Mouse (Mus musculus) embryonic facial prominence, embryonic 13.5 days (tissue): ENCODE data around the gene Pax2. TPM values are rescaled to one million over a fixed set of nuclear protein-coding genes. Genes with fewer than 3 reads are reported as not detected.

Experiments used
- ATAC-seq: fragments of 200-750 bp; cut with Nextera tagmentation; 2 replicates; pipeline ENCODE4 v1.8.0; 2017; ENCODE audit warnings: low read depth; ENCODE audit not compliant: insufficient number of reproducible peaks, insufficient read depth, low FRiP score, low TSS enrichment
- H3K27ac ChIP-seq: fragments of 300-500 bp; sonication (generic); 2 replicates; pipeline ENCODE4 v1.5.1; 2015; ENCODE audit warnings: moderate library complexity, mild to moderate bottlenecking, inconsistent platforms
- H3K27me3 ChIP-seq: fragments of 300-500 bp; sonication (generic); 2 replicates; pipeline ENCODE4 v1.6.1; 2015; ENCODE audit warnings: mild to moderate bottlenecking, inconsistent platforms
- H3K36me3 ChIP-seq: fragments of 300-500 bp; sonication (generic); 2 replicates; pipeline ENCODE4 v1.6.1; 2015; ENCODE audit warnings: mild to moderate bottlenecking, inconsistent platforms
- H3K4me1 ChIP-seq: fragments of 300-500 bp; sonication (generic); 2 replicates; pipeline ENCODE4 v1.6.1; 2015; ENCODE audit warnings: inconsistent platforms
- H3K4me2 ChIP-seq: fragments of 300-500 bp; sonication (generic); 2 replicates; pipeline ENCODE4 v1.6.1; 2015; ENCODE audit warnings: moderate library complexity, mild to moderate bottlenecking, inconsistent platforms
- H3K4me3 ChIP-seq: fragments of 300-500 bp; sonication (generic); 2 replicates; pipeline ENCODE4 v1.5.1; 2015; ENCODE audit warnings: mild to moderate bottlenecking, inconsistent platforms
- H3K9ac ChIP-seq: fragments of 300-500 bp; sonication (generic); 2 replicates; pipeline ENCODE4 v1.6.1; 2015; ENCODE audit warnings: mild to moderate bottlenecking, inconsistent platforms
- H3K9me3 ChIP-seq: fragments of 300-500 bp; sonication (generic); 2 replicates; pipeline ENCODE4 v1.6.1; 2016; ENCODE audit warnings: inconsistent platforms
- WGBS: fragments of 180-500 bp; shearing (Covaris S2); methylation state at CpG from one replicate; pipeline ENCODE4 v1.1.7; 2015; ENCODE audit warnings: mixed read lengths; 5-methylcytosine and 5-hydroxymethylcytosine counted together
- polyA plus RNA-seq: library from polyadenylated mRNA; unstranded; fragments of >200 nt; fragmentation: Nextera tagmentation; extraction: Ambion mirVana; gene quantifications from 2 replicates; pipeline ENCODE4 v1.2.1, GENCODE M21; 2015

The Pax2 gene
- polyA plus RNA-seq, 1 experiment from 2014 or later = 0.22 TPM

- H3K4me3 ChIP-seq = no peak overlapping the region
- H3K27me3 ChIP-seq = peaks cover 100% of the 10 kb centered on the region
- no peak overlapping the region for H3K27ac ChIP-seq
- H3K9ac ChIP-seq = no peak overlapping the region
- ATAC-seq = no peak
- no peaks in the 10 kb centered on the region for H3K36me3 ChIP-seq
- no peak overlapping the region for H3K4me2 ChIP-seq
- 0 out of 2 replicates have a peak, but pooled peaks cover 2% of the 10 kb centered on the region for H3K9me3 ChIP-seq
- H3K4me1 ChIP-seq = peaks cover 13% of the 10 kb centered on the region
- 2% methylated on average over 15 of the region's 16 CpGs for WGBS
These were observed 15.5 kb upstream of the Pax2 start for GRCm38 (mm10) chr19:44740300-44740699.

GRCm38 (mm10) chr19:44741091-44741763 lies 14.6 kb upstream of the Pax2 start:
- Histone ChIP-seq H3K4me2 (peak overlapping the region; percentile 47), H3K4me1 (peaks cover 13% of the 10 kb centered on the region), H3K27me3 (peaks cover 100% of the 10 kb centered on the region), H3K9ac (0 out of 2 replicates have a peak overlapping the region, but pooled peaks have one; percentile 32), H3K27ac (no peak overlapping the region), H3K9me3 (0 out of 2 replicates have a peak, but pooled peaks cover 2% of the 10 kb centered on the region), H3K36me3 (no peaks in the 10 kb centered on the region), H3K4me3 (peak overlapping the region; percentile 21)
- WGBS = under 1% methylated on average over 48 of the region's 48 CpGs
- no peak for ATAC-seq

- Histone ChIP-seq H3K27me3 (peaks cover 100% of the 10 kb centered on the region), H3K9ac (0 out of 2 replicates have a peak overlapping the region, but pooled peaks have one; percentile 32), H3K27ac (no peak overlapping the region), H3K36me3 (no peaks in the 10 kb centered on the region), H3K9me3 (0 out of 2 replicates have a peak, but pooled peaks cover 2% of the 10 kb centered on the region), H3K4me2 (peak overlapping the region; percentile 47), H3K4me3 (peak overlapping the region; percentile 21), H3K4me1 (peaks cover 17% of the 10 kb centered on the region)
- WGBS = 2% methylated on average over 13 of the region's 13 CpGs
- ATAC-seq = no peak
These were observed 14.1 kb upstream of the Pax2 start for GRCm38 (mm10) chr19:44741764-44742127.

GRCm38 (mm10) chr19:44742131-44743020 lies 13.5 kb upstream of the Pax2 start:
- no peak for ATAC-seq
- Histone ChIP-seq H3K9ac (no peak overlapping the region), H3K36me3 (no peaks in the 10 kb centered on the region), H3K9me3 (0 out of 2 replicates have a peak, but pooled peaks cover 2% of the 10 kb centered on the region), H3K4me3 (no peak overlapping the region), H3K4me2 (peak overlapping the region; percentile 47), H3K27ac (no peak overlapping the region), H3K27me3 (peaks cover 100% of the 10 kb centered on the region), H3K4me1 (peaks cover 18% of the 10 kb centered on the region)
- 1% methylated on average over 22 of the region's 22 CpGs for WGBS

- H3K9me3 ChIP-seq = 0 out of 2 replicates have a peak, but pooled peaks cover 2% of the 10 kb centered on the region
- peaks cover 100% of the 10 kb centered on the region for H3K27me3 ChIP-seq
- WGBS = 0% methylated on average over 2 of the region's 2 CpGs
- no peak overlapping the region for H3K27ac ChIP-seq
- H3K9ac ChIP-seq = no peak overlapping the region
- no peak for ATAC-seq
- no peak overlapping the region for H3K4me3 ChIP-seq
- H3K4me2 ChIP-seq = no peak overlapping the region
- H3K36me3 ChIP-seq = no peaks in the 10 kb centered on the region
- H3K4me1 ChIP-seq = peaks cover 18% of the 10 kb centered on the region
These were observed 12.8 kb upstream of the Pax2 start for GRCm38 (mm10) chr19:44743021-44743415.

GRCm38 (mm10) chr19:44743961-44744520 lies 11.8 kb upstream of the Pax2 start:
- H3K4me3 ChIP-seq = no peak overlapping the region
- H3K9me3 ChIP-seq = 0 out of 2 replicates have a peak, but pooled peaks cover 2% of the 10 kb centered on the region
- no peaks in the 10 kb centered on the region for H3K36me3 ChIP-seq
- WGBS = 8% methylated on average over 2 of the region's 2 CpGs
- H3K27ac ChIP-seq = no peak overlapping the region
- peaks cover 18% of the 10 kb centered on the region for H3K4me1 ChIP-seq
- no peak overlapping the region for H3K9ac ChIP-seq
- no peak for ATAC-seq
- peaks cover 100% of the 10 kb centered on the region for H3K27me3 ChIP-seq
- H3K4me2 ChIP-seq = no peak overlapping the region

- H3K9me3 ChIP-seq = no peaks in the 10 kb centered on the region
- no peaks in the 10 kb centered on the region for H3K36me3 ChIP-seq
- H3K4me3 ChIP-seq = no peak overlapping the region
- H3K4me1 ChIP-seq = peaks cover 25% of the 10 kb centered on the region
- H3K4me2 ChIP-seq = no peak overlapping the region
- no peak overlapping the region for H3K9ac ChIP-seq
- peaks cover 100% of the 10 kb centered on the region for H3K27me3 ChIP-seq
- 6% methylated on average over 6 of the region's 6 CpGs for WGBS
- no peak overlapping the region for H3K27ac ChIP-seq
- no peak for ATAC-seq
These were observed 10.1 kb upstream of the Pax2 start for GRCm38 (mm10) chr19:44745741-44746140.

GRCm38 (mm10) chr19:44746541-44747024 lies 9.3 kb upstream of the Pax2 start:
- Histone ChIP-seq H3K9me3 (no peaks in the 10 kb centered on the region), H3K4me1 (peaks cover 19% of the 10 kb centered on the region), H3K9ac (no peak overlapping the region), H3K4me2 (peak overlapping the region; percentile 49), H3K36me3 (no peaks in the 10 kb centered on the region), H3K27ac (no peak overlapping the region), H3K4me3 (peak overlapping the region; percentile 28), H3K27me3 (peaks cover 100% of the 10 kb centered on the region)
- under 1% methylated on average over 42 of the region's 42 CpGs for WGBS
- 0 out of 2 replicates have a peak, but pooled peaks have one; percentile 15 for ATAC-seq

GRCm38 (mm10) chr19:44747471-44747870 lies 8.4 kb upstream of the Pax2 start:
- no peaks in the 10 kb centered on the region for H3K36me3 ChIP-seq
- no peak for ATAC-seq
- peaks cover 100% of the 10 kb centered on the region for H3K27me3 ChIP-seq
- 4% methylated on average over 4 of the region's 4 CpGs for WGBS
- no peaks in the 10 kb centered on the region for H3K9me3 ChIP-seq
- peaks cover 13% of the 10 kb centered on the region for H3K4me1 ChIP-seq
- H3K9ac ChIP-seq = no peak overlapping the region
- H3K4me3 ChIP-seq = no peak overlapping the region
- no peak overlapping the region for H3K4me2 ChIP-seq
- no peak overlapping the region for H3K27ac ChIP-seq

- H3K9me3 ChIP-seq = no peaks in the 10 kb centered on the region
- peaks cover 13% of the 10 kb centered on the region for H3K4me1 ChIP-seq
- ATAC-seq = no peak
- H3K4me2 ChIP-seq = no peak overlapping the region
- H3K27ac ChIP-seq = no peak overlapping the region
- H3K9ac ChIP-seq = no peak overlapping the region
- 3% methylated on average over 5 of the region's 5 CpGs for WGBS
- H3K27me3 ChIP-seq = peaks cover 100% of the 10 kb centered on the region
- H3K36me3 ChIP-seq = no peaks in the 10 kb centered on the region
- H3K4me3 ChIP-seq = no peak overlapping the region
These were observed 7.6 kb upstream of the Pax2 start for GRCm38 (mm10) chr19:44748271-44748670.
